Mouse (Mus musculus) small intestine, adult 2 months (tissue): ENCODE measurements around the gene Grm8.

Source experiments
- CTCF ChIP-seq: fragments of 200-500 bp; IDR thresholded peaks from 2 replicates; pipeline ENCODE4 v1.5.1; 2012; ENCODE audit warnings: low read depth, mild to moderate bottlenecking, control low read depth, inconsistent platforms, low read length, moderate library complexity, mixed read lengths; ENCODE audit not compliant: insufficient replicate concordance, insufficient read length; ENCODE audit errors: extremely low read depth
- POLR2A ChIP-seq: fragments of 200-500 bp; IDR thresholded peaks from 2 replicates; pipeline ENCODE4 v1.6.1; 2012; ENCODE audit warnings: low read depth, mild to moderate bottlenecking, control low read depth, inconsistent platforms, low read length, moderate library complexity

- TF ChIP-seq CTCF (no peak), POLR2A (no peak)
Measured at GRCm38 (mm10) chr6:27239968-27240367, 895.0 kb downstream of the Grm8 start.
